Mouse (Mus musculus): ENCODE results near the gene Ptch2. TPM values are rescaled to one million over a fixed set of nuclear protein-coding genes. Genes with fewer than 3 reads are reported as not detected.

Gene Ptch2
- polyA plus RNA-seq, 1 experiment from 2014 or later: 7.4 TPM

GRCm38 (mm10) chr4:117138295-117139216 is 42.7 kb downstream of the Ptch2 start:
- Histone ChIP-seq H3K27me3 (ENCODE audit: control insufficient read depth, insufficient read depth, low read depth, low read length) (no peaks in the 10 kb centered on the region), H3K4me3 (ENCODE audit: low read depth, low read length) (no peak overlapping the region), H3K9ac (ENCODE audit: low read depth, low read length) (no peak overlapping the region), H3K4me2 (ENCODE audit: low read length) (no peak overlapping the region), H3K9me3 (replicated peaks; ENCODE audit: control insufficient read depth, low read length, poor library complexity, severe bottlenecking) (no peaks in the 10 kb centered on the region), H3K4me1 (ENCODE audit: control insufficient read depth, insufficient read depth, low read length) (peaks cover 4% of the 10 kb centered on the region; the same call in 1 of the 2 replicates), H3K36me3 (ENCODE audit: control insufficient read depth, insufficient read depth, low read length) (no peaks in the 10 kb centered on the region), H3K27ac (ENCODE audit: low read length) (no peak overlapping the region)
- no peak for ATAC-seq
- 67% methylated on average over 15 of the region's 17 CpGs for WGBS

DNA sequence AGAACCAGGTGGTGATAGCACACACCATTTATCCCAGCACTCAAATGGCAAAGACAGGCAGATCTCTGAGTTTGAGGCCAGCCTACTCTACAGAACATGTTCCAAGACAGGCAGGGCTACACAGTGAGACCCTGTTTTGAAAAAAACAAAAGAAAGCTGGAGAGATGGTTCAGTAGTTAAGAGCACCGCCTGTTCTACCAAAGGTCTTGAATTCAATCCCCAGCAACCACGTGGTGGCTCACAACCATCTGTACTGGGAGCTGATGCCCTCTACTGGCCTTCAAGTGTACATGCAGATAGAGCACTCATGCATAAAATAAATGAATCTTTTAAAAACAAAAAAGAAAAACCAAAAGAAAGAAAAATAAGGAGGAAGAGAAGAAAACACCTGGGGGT is 43.3 kb downstream of the Ptch2 start:
- peaks cover 2% of the 10 kb centered on the region; the same call in 1 of the 2 replicates for H3K4me1 ChIP-seq (ENCODE audit: control insufficient read depth, insufficient read depth, low read length)
- no peak overlapping the region for H3K9ac ChIP-seq (ENCODE audit: low read depth, low read length)
- no peak overlapping the region for H3K4me2 ChIP-seq (ENCODE audit: low read length)
- no peaks in the 10 kb centered on the region for H3K9me3 ChIP-seq (replicated peaks; ENCODE audit: control insufficient read depth, low read length, poor library complexity, severe bottlenecking)
- no peak overlapping the region for H3K4me3 ChIP-seq (ENCODE audit: low read depth, low read length)
- WGBS: 9% methylated on average over 2 of the region's 2 CpGs
- no peak for ATAC-seq
- H3K36me3 ChIP-seq (ENCODE audit: control insufficient read depth, insufficient read depth, low read length): no peaks in the 10 kb centered on the region
- H3K27ac ChIP-seq (ENCODE audit: low read length): no peak overlapping the region
- H3K27me3 ChIP-seq (ENCODE audit: control insufficient read depth, insufficient read depth, low read depth, low read length): no peaks in the 10 kb centered on the region

DNA sequence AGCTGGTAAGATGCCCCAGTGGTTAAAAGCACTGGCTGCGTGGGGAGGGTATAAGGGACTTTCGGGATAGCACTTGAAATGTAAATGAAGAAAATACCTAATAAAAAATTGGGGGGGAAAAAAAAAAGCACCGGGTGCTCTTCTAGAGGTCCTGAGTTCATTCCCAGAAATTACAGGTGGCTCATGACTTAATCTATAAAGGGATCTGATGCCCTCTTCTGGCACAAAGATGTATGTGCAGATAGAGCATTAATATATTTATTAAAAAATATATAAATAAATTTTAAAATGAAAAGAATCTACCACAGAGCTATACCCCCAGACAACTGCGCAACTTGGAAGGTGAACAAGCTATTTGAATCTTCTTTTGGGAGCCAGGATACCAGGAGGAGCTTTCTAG is 44.7 kb downstream of the Ptch2 start:
- H3K9ac ChIP-seq (ENCODE audit: low read depth, low read length): no peak overlapping the region
- no peak overlapping the region for H3K4me3 ChIP-seq (ENCODE audit: low read depth, low read length)
- no peak overlapping the region for H3K27ac ChIP-seq (ENCODE audit: low read length)
- H3K27me3 ChIP-seq (ENCODE audit: control insufficient read depth, insufficient read depth, low read depth, low read length): no peaks in the 10 kb centered on the region
- H3K4me2 ChIP-seq (ENCODE audit: low read length): no peak overlapping the region
- H3K36me3 ChIP-seq (ENCODE audit: control insufficient read depth, insufficient read depth, low read length): no peaks in the 10 kb centered on the region
- 37% methylated on average over 4 of the region's 4 CpGs for WGBS
- no peaks in the 10 kb centered on the region for H3K9me3 ChIP-seq (replicated peaks; ENCODE audit: control insufficient read depth, low read length, poor library complexity, severe bottlenecking)
- H3K4me1 ChIP-seq (ENCODE audit: control insufficient read depth, insufficient read depth, low read length): no peaks in the 10 kb centered on the region
- no peak for ATAC-seq

DNA sequence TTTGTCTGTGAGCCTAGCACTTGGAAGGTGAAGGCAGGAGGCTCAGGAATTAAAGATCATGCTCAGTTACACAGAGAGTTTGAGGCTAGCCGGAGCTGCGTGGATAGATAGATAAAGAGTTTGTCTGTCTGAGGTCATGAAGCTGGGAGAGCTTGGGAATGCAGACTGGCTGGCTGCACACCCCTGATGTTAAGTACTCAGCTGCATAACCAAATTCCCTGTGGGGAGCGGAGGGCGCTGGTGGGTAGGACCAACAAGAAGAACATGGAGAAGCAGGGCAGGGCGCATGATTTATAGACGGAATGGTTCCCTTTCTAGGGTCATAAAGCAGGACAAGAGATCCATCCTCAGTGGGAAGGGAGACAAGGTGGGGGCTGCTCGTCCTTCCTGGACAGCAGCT is 47.1 kb downstream of the Ptch2 start:
- no peaks in the 10 kb centered on the region for H3K9me3 ChIP-seq (replicated peaks; ENCODE audit: control insufficient read depth, low read length, poor library complexity, severe bottlenecking)
- no peaks in the 10 kb centered on the region for H3K36me3 ChIP-seq (ENCODE audit: control insufficient read depth, insufficient read depth, low read length)
- H3K4me1 ChIP-seq (ENCODE audit: control insufficient read depth, insufficient read depth, low read length): no peaks in the 10 kb centered on the region
- no peak overlapping the region for H3K9ac ChIP-seq (ENCODE audit: low read depth, low read length)
- no peak for ATAC-seq
- no peak overlapping the region for H3K27ac ChIP-seq (ENCODE audit: low read length)
- 73% methylated on average over 7 of the region's 7 CpGs for WGBS
- H3K27me3 ChIP-seq (ENCODE audit: control insufficient read depth, insufficient read depth, low read depth, low read length): no peaks in the 10 kb centered on the region
- H3K4me2 ChIP-seq (ENCODE audit: low read length): no peak overlapping the region
- no peak overlapping the region for H3K4me3 ChIP-seq (ENCODE audit: low read depth, low read length)

GRCm38 (mm10) chr4:117145248-117145647 is 49.4 kb downstream of the Ptch2 start:
- Histone ChIP-seq H3K9ac (ENCODE audit: low read depth, low read length) (no peak overlapping the region), H3K4me2 (ENCODE audit: low read length) (no peak overlapping the region), H3K4me1 (ENCODE audit: control insufficient read depth, insufficient read depth, low read length) (no peaks in the 10 kb centered on the region), H3K9me3 (replicated peaks; ENCODE audit: control insufficient read depth, low read length, poor library complexity, severe bottlenecking) (no peaks in the 10 kb centered on the region), H3K4me3 (ENCODE audit: low read depth, low read length) (no peak overlapping the region), H3K27me3 (ENCODE audit: control insufficient read depth, insufficient read depth, low read depth, low read length) (no peaks in the 10 kb centered on the region), H3K27ac (ENCODE audit: low read length) (no peak overlapping the region), H3K36me3 (ENCODE audit: control insufficient read depth, insufficient read depth, low read length) (peaks cover under 1% of the 10 kb centered on the region; the same call in 1 of the 2 replicates)
- no peak for ATAC-seq
- WGBS: 95% methylated on average over 13 of the region's 13 CpGs

- no peak overlapping the region for H3K4me3 ChIP-seq (ENCODE audit: low read depth, low read length)
- WGBS: 26% methylated on average over 15 of the region's 15 CpGs
- no peak overlapping the region for H3K9ac ChIP-seq (ENCODE audit: low read depth, low read length)
- no peaks in the 10 kb centered on the region for H3K9me3 ChIP-seq (replicated peaks; ENCODE audit: control insufficient read depth, low read length, poor library complexity, severe bottlenecking)
- H3K27ac ChIP-seq (ENCODE audit: low read length): no peak overlapping the region
- ATAC-seq: no peak
- peaks cover 7% of the 10 kb centered on the region for H3K36me3 ChIP-seq (ENCODE audit: control insufficient read depth, insufficient read depth, low read length)
- no peaks in the 10 kb centered on the region for H3K27me3 ChIP-seq (ENCODE audit: control insufficient read depth, insufficient read depth, low read depth, low read length)
- no peaks in the 10 kb centered on the region for H3K4me1 ChIP-seq (ENCODE audit: control insufficient read depth, insufficient read depth, low read length)
- H3K4me2 ChIP-seq (ENCODE audit: low read length): no peak overlapping the region
Observed at GRCm38 (mm10) chr4:117146176-117146575, 50.3 kb downstream of the Ptch2 start.

- 88% methylated on average over 18 of the region's 18 CpGs for whole genome bisulfite sequencing
- Histone ChIP-seq H3K36me3 (ENCODE audit: control insufficient read depth, insufficient read depth, low read length) (peaks cover 21% of the 10 kb centered on the region), H3K4me3 (ENCODE audit: low read depth, low read length) (no peak overlapping the region), H3K4me2 (ENCODE audit: low read length) (no peak overlapping the region), H3K9me3 (replicated peaks; ENCODE audit: control insufficient read depth, low read length, poor library complexity, severe bottlenecking) (no peaks in the 10 kb centered on the region), H3K27ac (ENCODE audit: low read length) (no peak overlapping the region), H3K27me3 (ENCODE audit: control insufficient read depth, insufficient read depth, low read depth, low read length) (no peaks in the 10 kb centered on the region), H3K4me1 (ENCODE audit: control insufficient read depth, insufficient read depth, low read length) (peaks cover 2% of the 10 kb centered on the region; the same call in 1 of the 2 replicates), H3K9ac (ENCODE audit: low read depth, low read length) (no peak overlapping the region)
- no peak for ATAC-seq
Observed at GRCm38 (mm10) chr4:117148047-117148713, 52.3 kb downstream of the Ptch2 start.

GRCm38 (mm10) chr4:117148815-117149214 is 52.9 kb downstream of the Ptch2 start:
- no peak for ATAC-seq
- no peaks in the 10 kb centered on the region for H3K27me3 ChIP-seq (ENCODE audit: control insufficient read depth, insufficient read depth, low read depth, low read length)
- no peak overlapping the region for H3K9ac ChIP-seq (ENCODE audit: low read depth, low read length)
- no peak overlapping the region for H3K27ac ChIP-seq (ENCODE audit: low read length)
- 68% methylated on average over 24 of the region's 24 CpGs for WGBS
- H3K36me3 ChIP-seq (ENCODE audit: control insufficient read depth, insufficient read depth, low read length): peaks cover 27% of the 10 kb centered on the region
- H3K4me2 ChIP-seq (ENCODE audit: low read length): no peak overlapping the region
- no peak overlapping the region for H3K4me3 ChIP-seq (ENCODE audit: low read depth, low read length)
- peaks cover 2% of the 10 kb centered on the region; the same call in 1 of the 2 replicates for H3K4me1 ChIP-seq (ENCODE audit: control insufficient read depth, insufficient read depth, low read length)
- H3K9me3 ChIP-seq (replicated peaks; ENCODE audit: control insufficient read depth, low read length, poor library complexity, severe bottlenecking): no peaks in the 10 kb centered on the region
